Mouse (Mus musculus): ENCODE data around the gene Klhl25. TPM values are rescaled to one million over a fixed set of nuclear protein-coding genes. Genes with fewer than 3 reads are reported as not detected.
"Not testable (repeated sequence)": the region's sequence is repeated elsewhere in the genome, so short reads cannot be mapped to it uniquely, and the experiment has no call there.

The Klhl25 gene
- total RNA-seq (2021): 1 to 10 TPM; 7.3 to 9.8 TPM
- long read RNA-seq, experiment 1, transcript Klhl25-202 (3 exons, 3,403 nt): major isoform, 9 of 16 reads
- long read RNA-seq, experiment 1, partial matches to known transcripts: 2 of 16 reads
- long read RNA-seq, experiment 1, other reads (novel, unspliced or antisense): 1 of 16 reads
- long read RNA-seq, experiment 2, transcript Klhl25-201 (3 exons, 3,385 nt): minor isoform, 5 of 27 reads
- long read RNA-seq, experiment 2, transcript Klhl25-202 (3 exons, 3,403 nt): major isoform, 11 of 27 reads
- long read RNA-seq, experiment 2, partial matches to known transcripts: 4 of 27 reads
- long read RNA-seq, experiment 2, other reads (novel, unspliced or antisense): 6 of 27 reads

GRCm38 (mm10) chr7:75848115-75848775 lies at the start of gene Klhl25:
Gene Klhl25 (plus strand): TSS chr7:75848310.
- peak; percentile 94 to 95 for DNase-seq (ENCODE audit: low spot score in 2 of 2)

- DNase-seq (ENCODE audit: low spot score in 2 of 2): no peak
Observed at GRCm38 (mm10) chr7:75800530-75800929, 47.6 kb upstream of the Klhl25 start.

GRCm38 (mm10) chr7:75801022-75801421 lies 47.1 kb upstream of the Klhl25 start:
- no peak for DNase-seq (ENCODE audit: low spot score in 2 of 2)

- no peak for DNase-seq (ENCODE audit: low spot score in 2 of 2)
Observed at GRCm38 (mm10) chr7:75801621-75802358, 46.3 kb upstream of the Klhl25 start.

- DNase-seq (ENCODE audit: low spot score in 2 of 2): no peak
Observed at GRCm38 (mm10) chr7:75802887-75803286, 45.2 kb upstream of the Klhl25 start.

GRCm38 (mm10) chr7:75806161-75806560 lies 41.9 kb upstream of the Klhl25 start:
- no peak for DNase-seq (ENCODE audit: low spot score in 2 of 2)

GRCm38 (mm10) chr7:75806711-75807110 lies 41.4 kb upstream of the Klhl25 start:
- DNase-seq (ENCODE audit: low spot score in 2 of 2): peak in 1 of 2 experiments; percentile 42

GRCm38 (mm10) chr7:75807460-75808304 lies 40.4 kb upstream of the Klhl25 start:
- DNase-seq (ENCODE audit: low spot score in 2 of 2): no peak

GRCm38 (mm10) chr7:75820687-75821086 lies 27.4 kb upstream of the Klhl25 start:
- no peak for DNase-seq (ENCODE audit: low spot score in 2 of 2)

GRCm38 (mm10) chr7:75822087-75822668 lies 25.9 kb upstream of the Klhl25 start:
- no peak for DNase-seq (ENCODE audit: low spot score in 2 of 2)

- DNase-seq (ENCODE audit: low spot score in 2 of 2): no peak
Observed at GRCm38 (mm10) chr7:75823071-75823470, 25.0 kb upstream of the Klhl25 start.

- no peak for DNase-seq (ENCODE audit: low spot score in 2 of 2)
Observed at GRCm38 (mm10) chr7:75826360-75827103, 21.6 kb upstream of the Klhl25 start.

- no peak for DNase-seq (ENCODE audit: low spot score in 2 of 2)
Observed at GRCm38 (mm10) chr7:75827357-75827756, 20.8 kb upstream of the Klhl25 start.

- DNase-seq (ENCODE audit: low spot score in 2 of 2): peak in 1 of 2 experiments; percentile 50
Observed at GRCm38 (mm10) chr7:75827850-75828249, 20.3 kb upstream of the Klhl25 start.

- DNase-seq (ENCODE audit: low spot score in 2 of 2): no peak
Observed at GRCm38 (mm10) chr7:75828536-75828935, 19.6 kb upstream of the Klhl25 start.

GRCm38 (mm10) chr7:75830251-75831060 lies 17.7 kb upstream of the Klhl25 start:
- DNase-seq (ENCODE audit: low spot score in 2 of 2): no peak

GRCm38 (mm10) chr7:75833960-75834359 lies 14.2 kb upstream of the Klhl25 start:
- not testable (repeated sequence) for DNase-seq (ENCODE audit: low spot score in 2 of 2)

- not testable (repeated sequence) for DNase-seq (ENCODE audit: low spot score in 2 of 2)
Observed at GRCm38 (mm10) chr7:75834932-75835631, 13.0 kb upstream of the Klhl25 start.

All from gastrocnemius, postnatal 4 days (tissue).